Mouse (Mus musculus): ENCODE data around the gene Rarres1. TPM values are rescaled to one million over a fixed set of nuclear protein-coding genes. Genes with fewer than 3 reads are reported as not detected.

Gene Rarres1
- polyA plus RNA-seq, 1 experiment from 2014 or later, result 0.77 TPM

DNA sequence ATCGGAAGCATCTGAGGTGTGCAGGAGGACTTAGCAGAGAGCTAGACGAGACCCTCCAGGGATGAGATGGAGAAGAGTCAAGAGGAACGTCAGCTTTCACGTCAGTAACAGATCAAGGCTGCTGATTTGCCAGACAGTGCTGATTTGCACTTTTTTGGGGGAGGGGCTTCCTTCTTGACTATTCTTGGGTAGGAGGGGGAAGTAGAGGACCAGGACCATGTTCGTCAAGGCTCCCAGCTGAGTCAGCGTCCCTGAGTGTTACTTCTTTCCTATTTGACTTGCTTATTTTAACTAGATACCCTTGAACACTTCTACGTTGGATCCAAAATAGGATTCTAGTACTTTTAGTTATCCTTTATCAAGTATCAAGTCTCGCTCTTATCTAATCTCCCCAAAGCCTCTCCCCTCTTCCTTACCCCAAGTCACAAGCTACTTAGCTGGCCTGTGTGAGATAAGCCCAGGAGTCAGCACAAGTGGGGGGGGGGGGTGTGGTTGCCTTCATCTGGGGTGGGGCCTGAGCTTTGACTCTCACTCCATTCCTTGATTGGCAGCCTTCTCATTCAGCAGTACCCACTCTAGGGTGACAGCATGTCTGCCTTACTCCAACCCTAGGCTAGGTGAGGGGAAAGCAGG lies 16.4 kb downstream of the Rarres1 start:
- Histone ChIP-seq H3K4me3 (ENCODE audit: low read depth, low read length) (no peak overlapping the region), H3K27me3 (ENCODE audit: control insufficient read depth, insufficient read depth, low read length) (no peaks in the 10 kb centered on the region), H3K4me1 (ENCODE audit: control insufficient read depth, insufficient read depth, low read length) (peaks cover 6% of the 10 kb centered on the region), H3K9me3 (ENCODE audit: control insufficient read depth, low read length) (no peaks in the 10 kb centered on the region), H3K9ac (ENCODE audit: low read length) (no peak overlapping the region), H3K36me3 (ENCODE audit: control insufficient read depth, insufficient read depth, low read length) (no peaks in the 10 kb centered on the region), H3K27ac (ENCODE audit: low read depth, low read length) (no peak overlapping the region), H3K4me2 (no peak overlapping the region)
- ATAC-seq (ENCODE audit: low FRiP score), result no peak
- 89% methylated on average over 8 of the region's 8 CpGs for WGBS
- DNase-seq (ENCODE audit: low spot score, missing footprints), result no peak

DNA sequence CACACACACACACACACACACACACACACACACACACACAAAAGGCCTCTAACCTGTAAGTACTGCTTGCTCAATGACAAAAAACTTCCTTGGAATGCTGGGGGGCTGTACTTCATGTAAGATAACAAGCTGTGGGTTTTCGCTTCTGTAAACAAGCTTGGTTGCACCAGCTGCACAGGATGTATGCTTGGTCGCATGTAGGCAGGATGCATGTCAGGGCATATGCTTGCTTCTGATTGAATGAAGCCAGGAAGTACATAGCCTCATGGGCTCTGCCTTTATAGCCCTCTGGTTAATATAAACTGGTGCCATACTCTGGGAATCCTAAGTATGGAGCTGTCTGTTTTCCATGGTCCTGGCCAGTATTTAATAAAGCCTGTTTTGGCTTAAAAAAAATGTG lies 17.3 kb downstream of the Rarres1 start:
- DNase-seq (ENCODE audit: low spot score, missing footprints) (no peak), ATAC-seq (ENCODE audit: low FRiP score) (no peak)
- no peak overlapping the region for H3K4me3 ChIP-seq (ENCODE audit: low read depth, low read length)
- H3K9me3 ChIP-seq (ENCODE audit: control insufficient read depth, low read length), result no peaks in the 10 kb centered on the region
- H3K4me2 ChIP-seq, result no peak overlapping the region
- no peaks in the 10 kb centered on the region for H3K4me1 ChIP-seq (ENCODE audit: control insufficient read depth, insufficient read depth, low read length)
- 89% methylated on average over 2 of the region's 2 CpGs for WGBS
- H3K9ac ChIP-seq (ENCODE audit: low read length), result no peak overlapping the region
- no peak overlapping the region for H3K27ac ChIP-seq (ENCODE audit: low read depth, low read length)
- H3K27me3 ChIP-seq (ENCODE audit: control insufficient read depth, insufficient read depth, low read length), result no peaks in the 10 kb centered on the region
- no peaks in the 10 kb centered on the region for H3K36me3 ChIP-seq (ENCODE audit: control insufficient read depth, insufficient read depth, low read length)

DNA sequence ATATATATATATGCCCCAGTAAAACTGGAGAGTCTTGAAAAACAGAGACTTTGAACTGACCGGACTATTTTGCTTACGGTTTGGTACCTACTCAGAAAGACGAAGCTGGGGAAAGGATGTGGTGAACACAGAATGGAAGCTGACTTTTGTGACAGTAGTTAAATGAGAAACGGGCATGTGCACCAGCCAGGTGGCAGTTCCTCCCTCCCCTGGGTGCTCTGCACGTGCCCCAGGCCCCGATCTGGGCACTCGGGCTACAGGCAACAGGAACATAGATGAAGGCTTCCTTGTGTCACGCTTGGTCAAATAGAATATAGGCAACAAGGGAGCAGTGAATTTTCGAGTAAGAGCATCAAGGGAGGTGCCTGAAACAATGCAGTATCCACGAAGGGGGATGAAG lies 19.0 kb downstream of the Rarres1 start:
- Histone ChIP-seq H3K27ac (ENCODE audit: low read depth, low read length) (no peak overlapping the region), H3K36me3 (ENCODE audit: control insufficient read depth, insufficient read depth, low read length) (no peaks in the 10 kb centered on the region), H3K27me3 (ENCODE audit: control insufficient read depth, insufficient read depth, low read length) (no peaks in the 10 kb centered on the region), H3K9ac (ENCODE audit: low read length) (no peak overlapping the region), H3K9me3 (ENCODE audit: control insufficient read depth, low read length) (no peaks in the 10 kb centered on the region), H3K4me1 (ENCODE audit: control insufficient read depth, insufficient read depth, low read length) (no peaks in the 10 kb centered on the region), H3K4me2 (no peak overlapping the region), H3K4me3 (ENCODE audit: low read depth, low read length) (no peak overlapping the region)
- no peak for DNase-seq (ENCODE audit: low spot score, missing footprints)
- no peak for ATAC-seq (ENCODE audit: low FRiP score)
- WGBS, result 88% methylated on average over 10 of the region's 10 CpGs

DNA sequence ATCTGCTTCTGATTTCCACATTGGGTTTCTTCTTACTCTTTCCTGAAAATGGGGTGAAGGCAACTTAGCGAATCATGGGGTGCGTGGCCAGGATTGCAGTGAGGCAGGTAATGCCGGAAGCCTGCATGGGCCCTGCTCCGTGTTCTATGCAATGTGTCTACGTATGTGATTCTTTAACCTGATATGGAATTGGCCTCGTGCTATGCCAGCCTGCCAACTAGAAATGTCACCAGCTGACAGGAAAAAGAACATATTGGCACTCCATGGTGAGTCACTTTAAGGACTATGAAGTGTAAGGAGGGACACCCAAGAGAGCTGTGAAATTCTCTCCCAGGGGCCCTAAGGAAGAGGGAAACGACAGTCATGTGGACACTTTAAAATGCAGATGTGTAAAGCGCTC lies 22.2 kb downstream of the Rarres1 start:
- no peak overlapping the region for H3K27ac ChIP-seq (ENCODE audit: low read depth, low read length)
- H3K36me3 ChIP-seq (ENCODE audit: control insufficient read depth, insufficient read depth, low read length), result no peaks in the 10 kb centered on the region
- no peaks in the 10 kb centered on the region for H3K9me3 ChIP-seq (ENCODE audit: control insufficient read depth, low read length)
- no peaks in the 10 kb centered on the region for H3K4me1 ChIP-seq (ENCODE audit: control insufficient read depth, insufficient read depth, low read length)
- no peak for ATAC-seq (ENCODE audit: low FRiP score)
- no peak overlapping the region for H3K4me2 ChIP-seq
- H3K4me3 ChIP-seq (ENCODE audit: low read depth, low read length), result no peak overlapping the region
- no peak for DNase-seq (ENCODE audit: low spot score, missing footprints)
- no peak overlapping the region for H3K9ac ChIP-seq (ENCODE audit: low read length)
- H3K27me3 ChIP-seq (ENCODE audit: control insufficient read depth, insufficient read depth, low read length), result no peaks in the 10 kb centered on the region
- WGBS, result 90% methylated on average over 8 of the region's 8 CpGs

DNA sequence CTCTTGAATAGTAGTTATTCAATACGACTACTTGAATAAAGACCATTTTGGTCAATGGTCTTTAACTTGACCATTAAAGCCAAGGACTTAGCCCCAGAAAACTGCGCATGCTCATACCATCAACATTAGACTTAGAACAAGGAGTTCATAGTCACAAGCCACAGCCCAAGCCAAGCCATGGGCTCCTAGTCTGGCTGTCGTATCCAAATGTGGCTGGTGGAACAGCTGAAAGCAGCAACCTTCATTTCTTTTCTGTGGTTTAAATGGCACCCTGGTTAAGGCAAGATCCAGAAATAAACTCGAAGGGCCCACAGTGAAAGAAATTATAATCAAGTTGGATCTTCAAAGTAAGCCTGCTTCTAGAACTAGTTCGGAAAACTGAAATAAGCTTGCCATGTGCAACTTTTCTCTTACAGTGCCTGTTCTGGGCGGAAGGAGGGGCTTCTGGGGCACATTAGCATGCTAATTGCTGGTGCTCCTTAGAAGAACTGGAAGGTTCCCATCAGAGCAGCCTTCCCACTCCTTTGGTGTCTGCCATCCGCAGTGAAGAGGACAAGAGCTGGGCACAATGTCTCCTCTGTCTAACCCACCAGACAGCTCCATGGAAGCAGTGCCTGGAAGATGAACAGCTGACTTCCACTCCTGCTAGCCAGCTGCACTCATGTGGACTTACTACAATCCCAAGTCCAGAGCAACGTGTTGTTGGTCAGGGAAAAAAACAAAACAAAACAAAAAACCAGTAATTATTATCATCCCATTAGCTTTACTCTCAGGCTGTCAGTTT lies 23.0 kb downstream of the Rarres1 start:
- no peaks in the 10 kb centered on the region for H3K27me3 ChIP-seq (ENCODE audit: control insufficient read depth, insufficient read depth, low read length)
- WGBS, result 79% methylated on average over 8 of the region's 8 CpGs

DNA sequence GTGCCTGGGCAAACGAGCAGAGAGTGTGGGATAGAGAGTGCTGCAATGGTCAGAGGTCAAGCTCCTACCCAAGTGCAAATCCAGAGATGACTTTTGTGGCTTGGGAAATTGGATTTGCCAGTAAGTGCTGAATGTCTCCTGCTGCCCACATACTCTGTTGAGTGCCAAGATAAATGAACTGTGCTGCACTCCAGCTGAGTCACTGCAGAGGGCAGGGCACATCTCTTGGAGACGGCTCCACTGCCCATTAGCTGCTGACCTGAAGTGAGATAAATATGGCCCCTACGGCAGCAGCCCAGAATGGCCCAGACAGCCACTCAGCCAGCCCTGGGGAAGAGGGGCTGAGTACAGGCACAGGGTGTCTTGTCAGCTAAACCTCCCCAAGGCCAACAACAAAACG lies 25.2 kb downstream of the Rarres1 start:
- Histone ChIP-seq H3K27me3 (ENCODE audit: control insufficient read depth, insufficient read depth, low read length) (no peaks in the 10 kb centered on the region), H3K4me1 (ENCODE audit: control insufficient read depth, insufficient read depth, low read length) (no peaks in the 10 kb centered on the region), H3K4me2 (no peak overlapping the region), H3K9me3 (ENCODE audit: control insufficient read depth, low read length) (no peaks in the 10 kb centered on the region), H3K27ac (ENCODE audit: low read depth, low read length) (no peak overlapping the region), H3K9ac (ENCODE audit: low read length) (no peak overlapping the region), H3K36me3 (ENCODE audit: control insufficient read depth, insufficient read depth, low read length) (no peaks in the 10 kb centered on the region), H3K4me3 (ENCODE audit: low read depth, low read length) (no peak overlapping the region)
- 80% methylated on average over 4 of the region's 4 CpGs for WGBS
- ATAC-seq (ENCODE audit: low FRiP score), result no peak
- no peak for DNase-seq (ENCODE audit: low spot score, missing footprints)

More for the DNA sequence above, 23.0 kb downstream of the Rarres1 start:
- Histone ChIP-seq H3K4me3 (ENCODE audit: low read depth, low read length) (no peak overlapping the region), H3K9ac (ENCODE audit: low read length) (no peak overlapping the region), H3K4me1 (ENCODE audit: control insufficient read depth, insufficient read depth, low read length) (no peaks in the 10 kb centered on the region), H3K27ac (ENCODE audit: low read depth, low read length) (no peak overlapping the region), H3K36me3 (ENCODE audit: control insufficient read depth, insufficient read depth, low read length) (no peaks in the 10 kb centered on the region), H3K9me3 (ENCODE audit: control insufficient read depth, low read length) (no peaks in the 10 kb centered on the region), H3K4me2 (no peak overlapping the region)
- DNase-seq (ENCODE audit: low spot score, missing footprints) (no peak), ATAC-seq (ENCODE audit: low FRiP score) (no peak)

DNA sequence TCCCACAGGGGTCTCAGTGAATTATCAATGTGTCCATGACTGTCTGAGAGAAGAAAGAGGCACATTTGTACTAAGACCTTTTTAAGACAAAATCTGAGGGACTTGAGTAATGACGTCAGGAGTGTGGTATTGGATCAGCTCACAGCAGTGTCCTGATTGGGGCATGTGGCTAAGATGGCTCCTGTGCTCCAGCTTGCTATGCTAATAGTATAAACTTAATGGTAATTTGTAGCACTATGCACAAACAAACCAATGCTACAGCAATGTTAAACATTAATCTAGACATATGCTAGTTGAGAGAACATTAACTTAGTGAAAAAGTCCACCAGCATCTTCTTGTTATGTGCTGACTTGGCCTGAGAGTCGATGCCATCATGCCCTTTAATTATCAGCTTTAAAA lies 30.1 kb downstream of the Rarres1 start:
- Histone ChIP-seq H3K4me2 (no peak overlapping the region), H3K4me1 (ENCODE audit: control insufficient read depth, insufficient read depth, low read length) (no peaks in the 10 kb centered on the region), H3K9ac (ENCODE audit: low read length) (no peak overlapping the region), H3K27me3 (ENCODE audit: control insufficient read depth, insufficient read depth, low read length) (no peaks in the 10 kb centered on the region), H3K4me3 (ENCODE audit: low read depth, low read length) (no peak overlapping the region), H3K9me3 (ENCODE audit: control insufficient read depth, low read length) (no peaks in the 10 kb centered on the region), H3K27ac (ENCODE audit: low read depth, low read length) (no peak overlapping the region), H3K36me3 (ENCODE audit: control insufficient read depth, insufficient read depth, low read length) (no peaks in the 10 kb centered on the region)
- 93% methylated on average over 2 of the region's 2 CpGs for WGBS
- no peak for ATAC-seq (ENCODE audit: low FRiP score)
- no peak for DNase-seq (ENCODE audit: low spot score, missing footprints)

DNA sequence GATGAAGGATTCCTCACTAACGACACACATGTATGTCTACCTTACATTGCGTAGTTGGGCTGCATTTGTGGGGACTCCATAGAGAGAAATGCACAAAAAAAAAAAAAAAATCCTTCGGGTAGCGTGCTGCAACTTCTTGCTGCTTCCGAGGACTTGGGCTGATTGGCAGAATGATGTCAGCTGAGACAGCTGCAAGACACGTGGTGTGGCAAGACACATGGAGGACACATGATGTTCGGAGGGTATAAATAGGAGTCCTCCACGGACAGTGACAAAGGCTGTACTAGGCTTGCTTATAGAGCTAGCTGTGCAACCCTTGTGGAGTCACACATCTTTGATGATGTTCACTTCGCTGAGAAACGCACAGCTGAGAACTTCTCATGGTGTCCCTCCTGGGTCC lies 32.9 kb downstream of the Rarres1 start:
- DNase-seq (ENCODE audit: low spot score, missing footprints) (no peak), ATAC-seq (ENCODE audit: low FRiP score) (no peak)
- Histone ChIP-seq H3K36me3 (ENCODE audit: control insufficient read depth, insufficient read depth, low read length) (no peaks in the 10 kb centered on the region), H3K9ac (ENCODE audit: low read length) (no peak overlapping the region), H3K4me2 (no peak overlapping the region), H3K4me3 (ENCODE audit: low read depth, low read length) (no peak overlapping the region), H3K4me1 (ENCODE audit: control insufficient read depth, insufficient read depth, low read length) (no peaks in the 10 kb centered on the region), H3K27ac (ENCODE audit: low read depth, low read length) (no peak overlapping the region), H3K9me3 (ENCODE audit: control insufficient read depth, low read length) (no peaks in the 10 kb centered on the region), H3K27me3 (ENCODE audit: control insufficient read depth, insufficient read depth, low read length) (no peaks in the 10 kb centered on the region)
- WGBS, result 92% methylated on average over 10 of the region's 10 CpGs

DNA sequence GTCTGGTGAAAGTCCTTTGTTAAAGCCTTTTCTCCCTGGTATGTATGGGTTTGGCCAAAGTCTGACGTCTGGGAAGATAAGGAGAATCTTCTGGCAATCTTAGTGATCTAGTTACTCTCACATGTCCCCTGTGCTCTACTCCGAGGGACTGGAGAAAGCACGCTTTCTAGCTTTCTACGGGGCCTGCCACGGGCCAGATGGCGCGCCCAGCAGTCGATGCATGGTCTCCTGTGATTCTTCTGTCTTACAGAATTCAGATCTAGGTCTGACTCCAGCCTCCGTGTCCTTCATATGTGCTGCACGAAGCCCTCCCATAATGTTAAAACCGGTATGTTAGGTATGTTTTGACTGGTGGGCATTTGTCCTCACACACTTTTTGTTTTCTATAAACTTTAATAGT lies 35.5 kb downstream of the Rarres1 start:
- H3K36me3 ChIP-seq (ENCODE audit: control insufficient read depth, insufficient read depth, low read length), result no peaks in the 10 kb centered on the region; the same call in 1 of the 2 replicates
- no peak for ATAC-seq (ENCODE audit: low FRiP score)

More for the DNA sequence above, 35.5 kb downstream of the Rarres1 start:
- no peaks in the 10 kb centered on the region for H3K9me3 ChIP-seq (ENCODE audit: control insufficient read depth, low read length)
- H3K9ac ChIP-seq (ENCODE audit: low read length), result no peak overlapping the region
- DNase-seq (ENCODE audit: low spot score, missing footprints), result no peak
- WGBS, result 93% methylated on average over 11 of the region's 11 CpGs
- no peak overlapping the region for H3K4me2 ChIP-seq
- H3K27ac ChIP-seq (ENCODE audit: low read depth, low read length), result no peak overlapping the region
- H3K4me1 ChIP-seq (ENCODE audit: control insufficient read depth, insufficient read depth, low read length), result no peaks in the 10 kb centered on the region
- no peak overlapping the region for H3K4me3 ChIP-seq (ENCODE audit: low read depth, low read length)
- H3K27me3 ChIP-seq (ENCODE audit: control insufficient read depth, insufficient read depth, low read length), result no peaks in the 10 kb centered on the region

Data from midbrain, embryonic 11.5 days (tissue).